Mouse (Mus musculus) hindbrain, embryonic 11.5 days (tissue): ENCODE data around the gene Gm10073. TPM values are rescaled to one million over a fixed set of nuclear protein-coding genes. Genes with fewer than 3 reads are reported as not detected.

ENCODE experiments used
- ATAC-seq: fragments of 200-750 bp; cut with Nextera tagmentation; 2 replicates; pipeline ENCODE4 v1.8.0; 2017; ENCODE audit warnings: mild to moderate bottlenecking, moderate TSS enrichment, moderate library complexity; ENCODE audit not compliant: low FRiP score
- DNase-seq: peaks from one replicate; pipeline ENCODE4 v3.0.0-alpha.2; 2015; ENCODE audit warnings: low spot score
- H3K27ac ChIP-seq: fragments of 300-500 bp; sonication (generic); 2 replicates; pipeline ENCODE4 v1.5.1; 2014; ENCODE audit warnings: mild to moderate bottlenecking, low read depth, low read length
- H3K27me3 ChIP-seq: fragments of 300-500 bp; sonication (generic); 2 replicates; pipeline ENCODE4 v1.6.1; 2014; ENCODE audit warnings: mild to moderate bottlenecking, low read length, moderate library complexity, mixed read lengths; ENCODE audit not compliant: control insufficient read depth, insufficient read depth
- H3K36me3 ChIP-seq: fragments of 300-500 bp; sonication (generic); 2 replicates; pipeline ENCODE4 v1.6.1; 2014; ENCODE audit warnings: mild to moderate bottlenecking, low read length, moderate library complexity, mixed read lengths; ENCODE audit not compliant: control insufficient read depth, insufficient read depth
- H3K4me1 ChIP-seq: fragments of 300-500 bp; sonication (generic); replicated peaks from 2 replicates; pipeline ENCODE4 v1.6.1; 2014; ENCODE audit warnings: low read length, mixed read lengths; ENCODE audit not compliant: control insufficient read depth, insufficient read depth
- H3K4me2 ChIP-seq: fragments of 300-500 bp; sonication (generic); replicated peaks from 2 replicates; pipeline ENCODE4 v1.6.1; 2014; ENCODE audit warnings: mild to moderate bottlenecking, low read depth, low read length
- H3K4me3 ChIP-seq: fragments of 300-500 bp; sonication (generic); 2 replicates; pipeline ENCODE4 v1.5.1; 2014; ENCODE audit warnings: low read depth, low read length
- H3K9ac ChIP-seq: fragments of 300-500 bp; sonication (generic); 2 replicates; pipeline ENCODE4 v1.6.1; 2014; ENCODE audit warnings: low read depth, low read length
- H3K9me3 ChIP-seq: fragments of 300-500 bp; sonication (generic); 2 replicates; pipeline ENCODE4 v1.6.1; 2016; ENCODE audit warnings: low read length; ENCODE audit not compliant: control insufficient read depth
- WGBS: fragments of 180-500 bp; shearing (Covaris S2); extraction: QIAGEN DNeasy Blood & Tissue Kit; methylation state at CpG from one replicate; pipeline ENCODE4 v1.1.7; 2014; 5-methylcytosine and 5-hydroxymethylcytosine counted together
- polyA plus RNA-seq: library from polyadenylated mRNA; unstranded; fragments of >200 nt; fragmentation: Nextera tagmentation; extraction: Ambion mirVana; gene quantifications from 2 replicates; pipeline ENCODE4 v1.2.1, GENCODE M21; 2014

Gene Gm10073
- polyA plus RNA-seq, 1 experiment from 2014 or later, result 4.8 TPM

GRCm38 (mm10) chr8:106571551-106572172, 1.6 kb downstream of the Gm10073 start:
- H3K27ac ChIP-seq, result no peak overlapping the region
- H3K27me3 ChIP-seq, result no peaks in the 10 kb centered on the region
- H3K4me2 ChIP-seq, result no peak overlapping the region
- no peak for ATAC-seq
- H3K9ac ChIP-seq, result no peak overlapping the region
- no peak for DNase-seq
- 82% methylated on average over 5 of the region's 5 CpGs for WGBS
- no peaks in the 10 kb centered on the region for H3K9me3 ChIP-seq
- no peaks in the 10 kb centered on the region for H3K4me1 ChIP-seq
- no peaks in the 10 kb centered on the region for H3K36me3 ChIP-seq
- no peak overlapping the region for H3K4me3 ChIP-seq

- Histone ChIP-seq H3K9me3 (no peaks in the 10 kb centered on the region), H3K27ac (no peak overlapping the region)
- 75% methylated on average over 4 of the region's 4 CpGs for WGBS
Observed at GRCm38 (mm10) chr8:106570386-106570785, 2.9 kb downstream of the Gm10073 start.

GRCm38 (mm10) chr8:106569006-106569405, 4.3 kb downstream of the Gm10073 start:
- WGBS, result 39% methylated on average over 6 of the region's 7 CpGs
- H3K27ac ChIP-seq, result no peak overlapping the region
- ATAC-seq, result peak; percentile 45; the same call in 1 of the 2 replicates

More at GRCm38 (mm10) chr8:106570386-106570785, 2.9 kb downstream of the Gm10073 start:
- no peak for ATAC-seq
- no peak overlapping the region for H3K9ac ChIP-seq
- H3K36me3 ChIP-seq, result no peaks in the 10 kb centered on the region
- no peak for DNase-seq
- no peak overlapping the region for H3K4me3 ChIP-seq
- H3K27me3 ChIP-seq, result no peaks in the 10 kb centered on the region
- no peak overlapping the region for H3K4me2 ChIP-seq
- no peaks in the 10 kb centered on the region for H3K4me1 ChIP-seq

GRCm38 (mm10) chr8:106563691-106564182, 9.5 kb downstream of the Gm10073 start:
- Histone ChIP-seq H3K9ac (no peak overlapping the region), H3K4me2 (no peak overlapping the region), H3K27ac (no peak overlapping the region), H3K4me3 (no peak overlapping the region), H3K36me3 (no peaks in the 10 kb centered on the region), H3K9me3 (no peaks in the 10 kb centered on the region), H3K4me1 (no peaks in the 10 kb centered on the region; the same call in 1 of the 2 replicates), H3K27me3 (no peaks in the 10 kb centered on the region)
- no peak for ATAC-seq
- WGBS, result 81% methylated on average over 3 of the region's 3 CpGs
- DNase-seq, result no peak

More at GRCm38 (mm10) chr8:106569006-106569405, 4.3 kb downstream of the Gm10073 start:
- no peaks in the 10 kb centered on the region for H3K4me1 ChIP-seq
- H3K9me3 ChIP-seq, result no peaks in the 10 kb centered on the region
- no peak overlapping the region for H3K4me3 ChIP-seq
- H3K9ac ChIP-seq, result no peak overlapping the region
- DNase-seq, result peak; percentile 43
- H3K36me3 ChIP-seq, result no peaks in the 10 kb centered on the region
- H3K4me2 ChIP-seq, result no peak overlapping the region
- H3K27me3 ChIP-seq, result no peaks in the 10 kb centered on the region

- 33% methylated on average over 21 of the region's 21 CpGs for WGBS
- ATAC-seq, result no peak
- H3K4me1 ChIP-seq, result no peaks in the 10 kb centered on the region; the same call in 1 of the 2 replicates
Observed at GRCm38 (mm10) chr8:106561097-106561865, 12.0 kb downstream of the Gm10073 start.

GRCm38 (mm10) chr8:106559844-106560243, 13.4 kb downstream of the Gm10073 start:
- Histone ChIP-seq H3K27me3 (no peaks in the 10 kb centered on the region), H3K4me2 (no peak overlapping the region), H3K36me3 (no peaks in the 10 kb centered on the region), H3K4me1 (no peaks in the 10 kb centered on the region; the same call in 1 of the 2 replicates), H3K9me3 (no peaks in the 10 kb centered on the region), H3K4me3 (no peak overlapping the region), H3K9ac (no peak overlapping the region), H3K27ac (no peak overlapping the region)
- WGBS, result 64% methylated on average over 9 of the region's 9 CpGs
- ATAC-seq, result no peak
- DNase-seq, result no peak

More at GRCm38 (mm10) chr8:106561097-106561865, 12.0 kb downstream of the Gm10073 start:
- DNase-seq, result peak; percentile 73
- H3K27me3 ChIP-seq, result no peaks in the 10 kb centered on the region
- no peak overlapping the region for H3K9ac ChIP-seq
- no peak overlapping the region for H3K27ac ChIP-seq
- H3K36me3 ChIP-seq, result no peaks in the 10 kb centered on the region
- H3K9me3 ChIP-seq, result no peaks in the 10 kb centered on the region
- no peak overlapping the region for H3K4me3 ChIP-seq
- no peak overlapping the region for H3K4me2 ChIP-seq

- no peak overlapping the region for H3K4me2 ChIP-seq
- H3K4me1 ChIP-seq, result no peaks in the 10 kb centered on the region; the same call in 1 of the 2 replicates
- DNase-seq (no peak), ATAC-seq (no peak)
- H3K4me3 ChIP-seq, result no peak overlapping the region
- no peaks in the 10 kb centered on the region for H3K27me3 ChIP-seq
- no peak overlapping the region for H3K27ac ChIP-seq
- H3K36me3 ChIP-seq, result no peaks in the 10 kb centered on the region
- WGBS, result 77% methylated on average over 5 of the region's 7 CpGs
- H3K9me3 ChIP-seq, result no peaks in the 10 kb centered on the region
- H3K9ac ChIP-seq, result no peak overlapping the region
Observed at GRCm38 (mm10) chr8:106556068-106556645, 17.1 kb downstream of the Gm10073 start.

GRCm38 (mm10) chr8:106554011-106554410, 19.2 kb downstream of the Gm10073 start:
- H3K9me3 ChIP-seq, result no peaks in the 10 kb centered on the region
- no peak overlapping the region for H3K27ac ChIP-seq
- H3K4me3 ChIP-seq, result no peak overlapping the region
- WGBS, result 97% methylated on average over 5 of the region's 5 CpGs
- H3K36me3 ChIP-seq, result no peaks in the 10 kb centered on the region
- H3K9ac ChIP-seq, result no peak overlapping the region
- H3K4me2 ChIP-seq, result no peak overlapping the region
- no peaks in the 10 kb centered on the region for H3K27me3 ChIP-seq
- H3K4me1 ChIP-seq, result no peaks in the 10 kb centered on the region
- no peak for ATAC-seq
- DNase-seq, result no peak
